Mouse (Mus musculus) neural tube, embryonic 14.5 days (tissue): ENCODE measurements around the gene Naa15. TPM values are rescaled to one million over a fixed set of nuclear protein-coding genes. Genes with fewer than 3 reads are reported as not detected.

Experiments
- ATAC-seq: fragments of 200-750 bp; cut with Nextera tagmentation; 2 replicates; pipeline ENCODE4 v1.8.0; 2017; ENCODE audit warnings: low read depth, mild to moderate bottlenecking, moderate TSS enrichment, moderate library complexity
- H3K27ac ChIP-seq: fragments of 300-500 bp; sonication (generic); 2 replicates; pipeline ENCODE4 v1.5.1; 2014; ENCODE audit warnings: low read depth, mild to moderate bottlenecking, control low read depth, low read length, moderate library complexity, mixed read lengths
- H3K27me3 ChIP-seq: fragments of 300-500 bp; sonication (generic); 2 replicates; pipeline ENCODE4 v1.6.1; 2014; ENCODE audit warnings: low read length; ENCODE audit not compliant: control insufficient read depth, insufficient read depth
- H3K36me3 ChIP-seq: fragments of 300-500 bp; sonication (generic); 2 replicates; pipeline ENCODE4 v1.6.1; 2014; ENCODE audit warnings: low read length, mixed read lengths; ENCODE audit not compliant: control insufficient read depth, insufficient read depth
- H3K4me1 ChIP-seq: fragments of 300-500 bp; sonication (generic); 2 replicates; pipeline ENCODE4 v1.6.1; 2014; ENCODE audit warnings: low read length; ENCODE audit not compliant: control insufficient read depth, insufficient read depth
- H3K4me2 ChIP-seq: fragments of 300-500 bp; sonication (generic); 2 replicates; pipeline ENCODE4 v1.6.1; 2014; ENCODE audit warnings: mild to moderate bottlenecking, low read depth, low read length, control low read depth
- H3K4me3 ChIP-seq: fragments of 300-500 bp; sonication (generic); 2 replicates; pipeline ENCODE4 v1.5.1; 2014; ENCODE audit warnings: low read depth, low read length, control low read depth, mixed read lengths
- H3K9ac ChIP-seq: fragments of 300-500 bp; sonication (generic); replicated peaks from 2 replicates; pipeline ENCODE4 v1.6.1; 2014; ENCODE audit warnings: low read depth, mild to moderate bottlenecking, control low read depth, low read length, mixed read lengths
- H3K9me3 ChIP-seq: fragments of 300-500 bp; sonication (generic); 2 replicates; pipeline ENCODE4 v1.6.1; 2016; ENCODE audit warnings: low read length; ENCODE audit not compliant: control insufficient read depth
- WGBS: fragments of 180-500 bp; shearing (Covaris S2); extraction: QIAGEN DNeasy Blood & Tissue Kit; methylation state at CpG from one replicate; pipeline ENCODE4 v1.1.7; 2014; 5-methylcytosine and 5-hydroxymethylcytosine counted together
- polyA plus RNA-seq: library from polyadenylated mRNA; unstranded; fragments of >200 nt; fragmentation: Nextera tagmentation; extraction: Ambion mirVana; gene quantifications from 2 replicates; pipeline ENCODE4 v1.2.1, GENCODE M21; 2014

Naa15 gene
- polyA plus RNA-seq: 37.2 and 42.2 TPM in 2 replicates

- H3K9me3 ChIP-seq: no peaks in the 10 kb centered on the region
- H3K27ac ChIP-seq: peak within 1 kb of the TSS; percentile 89
- H3K9ac ChIP-seq: peak within 1 kb of the TSS; percentile 95
- 4% methylated on average over 43 of the region's 43 CpGs for WGBS
- no peaks in the 10 kb centered on the region for H3K36me3 ChIP-seq
- ATAC-seq: peak; percentile 90
- peaks cover 19% of the 10 kb centered on the region for H3K4me1 ChIP-seq
- H3K4me2 ChIP-seq: peak within 1 kb of the TSS; percentile 96
- peak within 1 kb of the TSS; percentile 88 for H3K4me3 ChIP-seq
- H3K27me3 ChIP-seq: no peaks in the 10 kb centered on the region
Measured at GRCm38 (mm10) chr3:51415098-51416072, at the start of gene Naa15. Gene Naa15, plus strand, starts transcription at chr3:51415148.

- ATAC-seq: no peak
- WGBS: 9% methylated on average over 3 of the region's 3 CpGs
- peak overlapping the region; percentile 35; the same call in 1 of the 2 replicates for H3K9ac ChIP-seq
Measured at GRCm38 (mm10) chr3:51365517-51365882, 49.4 kb upstream of the Naa15 start.

DNA sequence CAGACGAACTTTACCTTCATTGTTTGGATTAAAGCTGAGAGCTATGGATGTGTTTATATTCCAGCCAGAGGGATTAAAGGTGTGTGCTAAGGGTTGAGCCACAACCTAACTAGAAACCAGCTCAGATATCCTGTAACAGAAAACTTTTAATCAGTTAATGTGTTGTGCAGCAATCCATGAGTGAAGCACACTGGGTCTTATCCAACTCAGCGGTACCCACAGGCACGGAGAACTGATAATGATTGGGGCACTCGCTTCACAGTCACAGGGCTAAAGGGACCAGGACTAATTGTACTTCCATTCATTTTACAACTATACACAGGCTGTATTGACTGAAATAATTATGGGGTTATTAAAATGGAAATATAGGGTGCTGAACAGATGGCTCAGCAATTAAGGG, 48.0 kb upstream of the Naa15 start:
- H3K4me3 ChIP-seq: no peak overlapping the region

More at GRCm38 (mm10) chr3:51365517-51365882, 49.4 kb upstream of the Naa15 start:
- peaks cover 5% of the 10 kb centered on the region; the same call in 1 of the 2 replicates for H3K4me1 ChIP-seq
- H3K9me3 ChIP-seq: no peaks in the 10 kb centered on the region
- H3K36me3 ChIP-seq: no peaks in the 10 kb centered on the region
- H3K27ac ChIP-seq: no peak overlapping the region
- H3K4me3 ChIP-seq: peak overlapping the region; percentile 37; the same call in 1 of the 2 replicates
- H3K27me3 ChIP-seq: no peaks in the 10 kb centered on the region
- peak overlapping the region; percentile 60 for H3K4me2 ChIP-seq

GRCm38 (mm10) chr3:51368011-51368410, 46.9 kb upstream of the Naa15 start:
- 73% methylated on average over 4 of the region's 4 CpGs for WGBS
- Histone ChIP-seq H3K4me2 (no peak overlapping the region), H3K9me3 (no peaks in the 10 kb centered on the region), H3K27ac (no peak overlapping the region), H3K4me1 (peaks cover 5% of the 10 kb centered on the region; the same call in 1 of the 2 replicates), H3K27me3 (no peaks in the 10 kb centered on the region), H3K36me3 (no peaks in the 10 kb centered on the region), H3K4me3 (no peak overlapping the region), H3K9ac (no peak overlapping the region)
- no peak for ATAC-seq

More for the DNA sequence above, 48.0 kb upstream of the Naa15 start:
- no peaks in the 10 kb centered on the region for H3K27me3 ChIP-seq
- no peaks in the 10 kb centered on the region for H3K9me3 ChIP-seq
- 60% methylated on average over 4 of the region's 4 CpGs for WGBS
- H3K9ac ChIP-seq: no peak overlapping the region
- no peaks in the 10 kb centered on the region for H3K36me3 ChIP-seq
- peaks cover 5% of the 10 kb centered on the region; the same call in 1 of the 2 replicates for H3K4me1 ChIP-seq
- H3K27ac ChIP-seq: no peak overlapping the region
- no peak for ATAC-seq
- no peak overlapping the region for H3K4me2 ChIP-seq

DNA sequence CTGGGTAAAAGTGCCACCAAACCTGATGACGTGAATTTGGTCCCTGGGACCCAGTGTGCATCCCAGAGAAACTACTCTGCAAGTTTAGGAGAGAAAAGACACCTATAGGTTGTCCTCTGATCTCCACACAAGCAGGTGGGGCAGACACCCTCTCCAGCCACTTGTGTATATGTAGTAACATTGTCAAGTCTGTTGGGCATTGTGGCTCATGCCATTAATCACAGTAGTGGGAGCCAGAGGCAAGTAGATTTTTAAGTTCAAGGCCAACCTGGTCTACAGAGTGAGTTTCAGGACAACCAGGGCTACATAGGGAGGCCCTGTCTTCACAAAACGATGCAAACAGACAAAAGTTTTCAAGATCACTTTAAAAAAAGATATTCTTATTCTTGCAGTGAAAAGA, 43.1 kb upstream of the Naa15 start:
- H3K27me3 ChIP-seq: no peaks in the 10 kb centered on the region
- H3K36me3 ChIP-seq: no peaks in the 10 kb centered on the region
- H3K9me3 ChIP-seq: no peaks in the 10 kb centered on the region
- 74% methylated on average over 2 of the region's 2 CpGs for WGBS
- H3K4me3 ChIP-seq: no peak overlapping the region
- H3K9ac ChIP-seq: no peak overlapping the region
- no peak overlapping the region for H3K4me2 ChIP-seq
- no peaks in the 10 kb centered on the region for H3K4me1 ChIP-seq
- ATAC-seq: no peak
- no peak overlapping the region for H3K27ac ChIP-seq

DNA sequence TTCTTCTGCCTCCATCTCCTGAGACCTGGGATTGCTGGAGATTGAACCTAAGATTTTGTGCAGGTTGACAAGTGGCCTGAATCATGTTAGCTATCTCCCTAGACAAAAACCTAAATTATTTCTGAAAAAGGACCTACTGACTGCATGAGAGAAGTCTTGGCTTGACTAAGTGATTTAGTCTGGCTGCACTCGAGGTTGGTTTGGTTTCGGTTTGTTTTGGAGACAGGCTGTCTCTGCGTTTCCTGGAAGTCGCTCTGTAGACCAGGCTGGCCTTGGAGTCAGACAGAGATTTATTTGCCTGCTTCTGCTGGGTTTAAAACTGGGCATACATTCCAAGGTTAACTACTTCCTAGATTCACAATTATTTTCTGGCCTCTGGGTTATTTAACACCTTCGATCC, 42.1 kb upstream of the Naa15 start:
- Histone ChIP-seq H3K4me2 (no peak overlapping the region), H3K9me3 (no peaks in the 10 kb centered on the region), H3K4me1 (no peaks in the 10 kb centered on the region), H3K9ac (no peak overlapping the region), H3K4me3 (no peak overlapping the region), H3K27ac (no peak overlapping the region), H3K27me3 (no peaks in the 10 kb centered on the region), H3K36me3 (no peaks in the 10 kb centered on the region)
- 71% methylated on average over 5 of the region's 5 CpGs for WGBS
- ATAC-seq: no peak

GRCm38 (mm10) chr3:51373544-51373943, 41.4 kb upstream of the Naa15 start:
- Histone ChIP-seq H3K4me1 (no peaks in the 10 kb centered on the region), H3K27me3 (no peaks in the 10 kb centered on the region), H3K4me2 (no peak overlapping the region), H3K9ac (no peak overlapping the region), H3K9me3 (no peaks in the 10 kb centered on the region), H3K4me3 (no peak overlapping the region), H3K27ac (no peak overlapping the region), H3K36me3 (no peaks in the 10 kb centered on the region)
- ATAC-seq: no peak
- WGBS: 82% methylated on average over 5 of the region's 5 CpGs

- WGBS: 87% methylated on average over 19 of the region's 19 CpGs
Measured at GRCm38 (mm10) chr3:51375307-51376265, 39.4 kb upstream of the Naa15 start.

More at GRCm38 (mm10) chr3:51375307-51376265, 39.4 kb upstream of the Naa15 start:
- H3K27ac ChIP-seq: no peak overlapping the region
- H3K27me3 ChIP-seq: no peaks in the 10 kb centered on the region
- H3K9me3 ChIP-seq: no peaks in the 10 kb centered on the region
- no peak overlapping the region for H3K9ac ChIP-seq
- H3K36me3 ChIP-seq: no peaks in the 10 kb centered on the region
- no peak for ATAC-seq
- no peak overlapping the region for H3K4me3 ChIP-seq
- no peak overlapping the region for H3K4me2 ChIP-seq
- H3K4me1 ChIP-seq: no peaks in the 10 kb centered on the region
